ENCODE assay signal across 8 mouse cellular contexts in the genomic region with DNA sequence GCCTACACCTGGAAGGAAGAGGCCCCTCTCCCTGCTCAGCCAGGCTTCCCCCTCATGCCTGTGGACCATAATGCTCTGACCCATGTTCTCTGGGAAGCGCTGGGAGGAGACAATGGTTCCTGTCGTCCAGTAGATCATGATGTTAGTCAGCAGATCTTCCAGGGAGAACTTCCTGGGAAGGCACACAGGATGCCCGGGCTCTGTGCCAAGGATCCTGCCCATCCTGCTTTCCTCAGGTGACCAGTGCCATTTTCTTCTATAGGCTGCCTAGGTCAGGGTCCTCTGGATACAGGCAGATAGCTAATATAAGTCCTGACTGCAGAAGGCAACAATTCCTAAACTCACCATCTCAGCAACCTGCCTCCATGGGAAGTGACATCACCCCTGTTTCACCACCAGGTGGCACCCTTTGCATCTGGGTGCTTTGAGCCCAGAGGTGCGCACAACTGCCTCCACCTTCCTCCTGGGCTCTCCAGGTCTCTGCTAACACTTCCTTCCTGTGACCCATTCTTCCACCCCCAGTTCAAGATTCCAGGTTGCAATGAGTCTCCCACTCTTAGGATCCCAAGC. TPM values are rescaled to one million over a fixed set of nuclear protein-coding genes. Genes with fewer than 3 reads are reported as not detected.
DNase-seq lines count a peak whose midpoint lies in the region; ATAC-seq and TF ChIP-seq lines count a peak whose summit lies in the region.

No protein-coding gene starts in this region.

- ATAC-seq in liver, embryonic 11.5 days (replicated peaks; ENCODE audit: low FRiP score) = no peak
- peak; percentile 71 for ATAC-seq in megakaryocyte, adult 5-6 weeks (ENCODE audit: poor library complexity, severe bottlenecking)

- H3K36me3 ChIP-seq in liver, embryonic 11.5 days (ENCODE audit: control insufficient read depth, insufficient read depth, low read length) = no peaks in the 10 kb centered on the region

- no peak for TF ChIP-seq POLR2A in cortical plate, adult 2 months (IDR thresholded peaks at IDR 0.05; ENCODE audit: extremely low read depth, insufficient read depth, low read length)

- H3K27ac ChIP-seq in liver, embryonic 11.5 days (ENCODE audit: low read depth, low read length) = no peak overlapping the region
- no peak overlapping the region for H3K27ac ChIP-seq in cortical plate, adult 2 months (ENCODE audit: insufficient read depth, low read length)

- no peak overlapping the region for H3K4me3 ChIP-seq in liver, embryonic 11.5 days (ENCODE audit: low read depth, low read length)
- no peak overlapping the region for H3K4me3 ChIP-seq in cortical plate, adult 2 months (ENCODE audit: insufficient read depth, low read length)

- H3K9ac ChIP-seq in liver, embryonic 11.5 days (ENCODE audit: low read depth, low read length) = no peak overlapping the region

- no peaks in the 10 kb centered on the region; the same call in 1 of the 2 replicates for H3K27me3 ChIP-seq in liver, embryonic 11.5 days (replicated peaks; ENCODE audit: control insufficient read depth, insufficient read depth, low read length)

- 55% methylated on average over 4 of the region's 4 CpGs for WGBS in liver, embryonic 11.5 days

- no peaks in the 10 kb centered on the region for H3K9me3 ChIP-seq in liver, embryonic 11.5 days (ENCODE audit: control insufficient read depth, low read length)

- no peak overlapping the region for H3K4me2 ChIP-seq in liver, embryonic 11.5 days

- H3K4me1 ChIP-seq in liver, embryonic 11.5 days (replicated peaks; ENCODE audit: control insufficient read depth, insufficient read depth, low read length) = no peaks in the 10 kb centered on the region
- no peaks in the 10 kb centered on the region for H3K4me1 ChIP-seq in cortical plate, adult 2 months (ENCODE audit: control insufficient read depth, insufficient read depth, low read length)

- peak; percentile 54 to 86 for DNase-seq in adrenal gland, adult (ENCODE audit: inconsistent age in 2 of 2, low spot score in 1 of 2)
- DNase-seq in adrenal gland, adult 8-10 months = no peak
- DNase-seq in liver = peak; percentile 62
- DNase-seq in liver, embryonic 11.5 days (ENCODE audit: low spot score) = no peak
- peak; percentile 80 for DNase-seq in thymus, postnatal 4 days
- no peak for DNase-seq in cerebellum, adult 9-10 months

- peak; percentile 62 for TF ChIP-seq CTCF in cortical plate, adult 2 months (IDR thresholded peaks at IDR 0.05; ENCODE audit: extremely low read depth, insufficient read depth, low read length)

RNA-seq across cellular contexts. Expression of gene Tmem63a, which starts 34.1 kb away (rescaled TPM):
- 10 to 100 TPM; 79.6 to 95.9 (median 87.5) TPM for total RNA-seq in adrenal gland, adult 8-10 months (2022)
- polyA plus RNA-seq in liver, embryonic 11.5 days (2014; fragmentation: Nextera tagmentation; extraction: Ambion mirVana) = 7.8 and 8.3 TPM in 2 replicates
- polyA plus RNA-seq in cortical plate, adult 2 months (2012; rRNA removed) = 48.2 and 64.1 TPM in 2 replicates
- 35.0 and 35.5 TPM in 2 replicates for total RNA-seq in megakaryocyte, adult 5-6 weeks (2015)
- total RNA-seq in megakaryocyte, adult 5-6 weeks (2017) = 31.7 and 35.2 TPM in 2 replicates

RNA-seq across cellular contexts. Expression of gene Lefty1, which starts 41.4 kb away (rescaled TPM):
- total RNA-seq in adrenal gland, adult 8-10 months (2022) = 10 to 100 TPM in 3 of 4 experiments, 1 to 10 TPM in 1; 5.8 to 22.3 (median 14.0) TPM
- polyA plus RNA-seq in liver, embryonic 11.5 days (2014; fragmentation: Nextera tagmentation; extraction: Ambion mirVana) = 7.3 and 9.5 TPM in 2 replicates
- polyA plus RNA-seq in cortical plate, adult 2 months (2012; rRNA removed) = 1.5 and 8.1 TPM in 2 replicates
- total RNA-seq in megakaryocyte, adult 5-6 weeks (2015) = 0.60 and 1.5 TPM in 2 replicates
- 0.29 and 0.98 TPM in 2 replicates for total RNA-seq in megakaryocyte, adult 5-6 weeks (2017)

RNA-seq across cellular contexts. Expression of gene Ephx1, which starts 44.5 kb away (rescaled TPM):
- 100 to 1,000 TPM; 324 to 382 (median 360) TPM for total RNA-seq in adrenal gland, adult 8-10 months (2022)
- polyA plus RNA-seq in liver, embryonic 11.5 days (2014; fragmentation: Nextera tagmentation; extraction: Ambion mirVana) = 1.6 and 1.7 TPM in 2 replicates
- 30.5 and 37.7 TPM in 2 replicates for polyA plus RNA-seq in cortical plate, adult 2 months (2012; rRNA removed)
- 1.3 and 2.4 TPM in 2 replicates for total RNA-seq in megakaryocyte, adult 5-6 weeks (2015)
- total RNA-seq in megakaryocyte, adult 5-6 weeks (2017) = 1.3 and 2.1 TPM in 2 replicates

Comparison
In these comparisons a context has a peak if more than half of its experiments do, and no peak if none do; other contexts are left out.
1. DNase-seq: peak in adrenal gland, adult (2 of 2), liver (single experiment) and thymus, postnatal 4 days (single experiment); none in adrenal gland, adult 8-10 months (single experiment), liver, embryonic 11.5 days (single experiment) and cerebellum, adult 9-10 months (single experiment).
2. RNA of gene Ephx1, which starts 44.5 kb away (total RNA-seq): 324 to 382 TPM in adrenal gland, adult 8-10 months; 1.3 to 2.4 TPM in megakaryocyte, adult 5-6 weeks; every median in the first group is over 10 times any median in the second.